Mouse (Mus musculus): ENCODE measurements at regions not wholly inside any gene's neighbourhood (a gene's known extent, or its start where the extent isn't known, plus 50 kb on each side); places are given as distances from the start of the nearest gene placed in this dataset.

- TF ChIP-seq POLR2A (IDR thresholded peaks at IDR 0.05; ENCODE audit: insufficient read depth, low read length) (peak; percentile 59), CTCF (IDR thresholded peaks at IDR 0.05; ENCODE audit: low read depth, low read length) (no peak)
These were observed 109.8 kb downstream of the Kctd15 start for GRCm38 (mm10) chr7:34546609-34547316.

Data from ES-Bruce4 (cell line).